Mouse (Mus musculus) heart, adult 8-10 months (tissue): Measurements from ENCODE around the gene Anapc2. TPM values are rescaled to one million over a fixed set of nuclear protein-coding genes. Genes with fewer than 3 reads are reported as not detected.

ENCODE experiments used
- DNase-seq: peaks from one replicate; pipeline ENCODE4 v3.0.0; 2022; ENCODE audit warnings: low spot score
- total RNA-seq, 4 experiments: library from RNA; stranded (reverse); gene quantifications; 2 replicates each; pipeline ENCODE4 v1.2.4; 2022

Anapc2 gene
- total RNA-seq, 4 experiments from 2014 or later, result 36.8 to 39.8 (median 37.6) TPM

- no peak for DNase-seq
These were observed 4.5 kb upstream of the Anapc2 start for GRCm38 (mm10) chr2:25267746-25268309.

GRCm38 (mm10) chr2:25272515-25272914 lies 237 bp downstream of the Anapc2 start:
- no peak for DNase-seq

- no peak for DNase-seq
These were observed 732 bp downstream of the Anapc2 start for GRCm38 (mm10) chr2:25273010-25273409.

- DNase-seq, result peak; percentile 79
These were observed 6.9 kb downstream of the Anapc2 start for GRCm38 (mm10) chr2:25278928-25279882.

GRCm38 (mm10) chr2:25285551-25285950 lies 13.3 kb downstream of the Anapc2 start:
- no peak for DNase-seq

GRCm38 (mm10) chr2:25286314-25286713 lies 14.0 kb downstream of the Anapc2 start:
- no peak for DNase-seq

GRCm38 (mm10) chr2:25286837-25287636 lies 14.8 kb downstream of the Anapc2 start:
- no peak for DNase-seq

GRCm38 (mm10) chr2:25287927-25288649 lies 15.8 kb downstream of the Anapc2 start, which contains the start of gene Tmem210:
Tmem210 (plus strand) TSS chr2:25288145.
- no peak for DNase-seq

- no peak for DNase-seq
These were observed 16.6 kb downstream of the Anapc2 start for GRCm38 (mm10) chr2:25288734-25289345.

- no peak for DNase-seq
These were observed 17.4 kb downstream of the Anapc2 start, which contains the start of gene Lrrc26 for GRCm38 (mm10) chr2:25289651-25290050. Lrrc26 (plus strand) TSS chr2:25289915.

GRCm38 (mm10) chr2:25290101-25290815 lies 18.0 kb downstream of the Anapc2 start:
- DNase-seq, result no peak

GRCm38 (mm10) chr2:25290816-25291130 lies 18.5 kb downstream of the Anapc2 start:
- no peak for DNase-seq

- DNase-seq, result no peak
These were observed 19.1 kb downstream of the Anapc2 start for GRCm38 (mm10) chr2:25291184-25292053.

- no peak for DNase-seq
These were observed 19.8 kb downstream of the Anapc2 start for GRCm38 (mm10) chr2:25292054-25292544.

GRCm38 (mm10) chr2:25292856-25293255 lies 20.6 kb downstream of the Anapc2 start:
- DNase-seq, result peak; percentile 74

GRCm38 (mm10) chr2:25293706-25294105 lies 21.4 kb downstream of the Anapc2 start:
- DNase-seq, result no peak

- no peak for DNase-seq
These were observed 24.8 kb downstream of the Anapc2 start for GRCm38 (mm10) chr2:25297093-25297492.

GRCm38 (mm10) chr2:25298046-25298445 lies 25.8 kb downstream of the Anapc2 start:
- DNase-seq, result no peak

- no peak for DNase-seq
These were observed 31.2 kb downstream of the Anapc2 start for GRCm38 (mm10) chr2:25303452-25303851.
